Mouse (Mus musculus): ENCODE measurements around the gene Oprd1. TPM values are rescaled to one million over a fixed set of nuclear protein-coding genes. Genes with fewer than 3 reads are reported as not detected.

Gene Oprd1
- polyA plus RNA-seq, 1 experiment from 2014 or later: 0.30 TPM

DNA sequence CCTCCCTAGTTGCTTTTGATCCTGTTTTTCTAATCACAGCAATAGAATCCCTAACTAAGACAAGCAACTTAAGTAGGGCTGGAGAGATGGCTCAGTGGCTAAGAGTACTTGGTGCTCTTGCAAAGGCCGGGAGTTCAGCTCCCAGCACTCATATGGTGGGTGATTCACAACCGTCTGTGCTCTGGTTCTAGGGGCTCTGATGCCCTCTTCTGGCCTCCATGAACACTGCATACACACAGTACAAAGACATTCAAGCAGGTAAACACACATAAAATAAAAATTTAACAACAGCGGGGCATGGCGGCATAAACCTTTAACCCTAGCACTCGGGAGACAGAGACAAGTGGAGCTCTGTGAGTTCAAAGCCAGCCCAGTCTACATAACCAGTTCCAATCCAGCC, 1.9 kb upstream of the Oprd1 start:
- Histone ChIP-seq H3K36me3 (ENCODE audit: control insufficient read depth, insufficient read depth, low read length) (no peaks in the 10 kb centered on the region), H3K4me3 (replicated peaks; ENCODE audit: low read length) (no peak overlapping the region), H3K27ac (ENCODE audit: low read length) (no peak overlapping the region), H3K9me3 (replicated peaks; ENCODE audit: control insufficient read depth, low read length) (no peaks in the 10 kb centered on the region), H3K4me1 (ENCODE audit: control insufficient read depth, insufficient read depth, low read length) (no peaks in the 10 kb centered on the region), H3K9ac (ENCODE audit: low read length) (no peak overlapping the region), H3K27me3 (ENCODE audit: control insufficient read depth, insufficient read depth, low read length) (peaks cover 39% of the 10 kb centered on the region), H3K4me2 (ENCODE audit: low read depth, low read length) (no peak overlapping the region)
- no peak for ATAC-seq (ENCODE audit: insufficient read depth, low FRiP score)
- WGBS: 82% methylated on average over 5 of the region's 5 CpGs

DNA sequence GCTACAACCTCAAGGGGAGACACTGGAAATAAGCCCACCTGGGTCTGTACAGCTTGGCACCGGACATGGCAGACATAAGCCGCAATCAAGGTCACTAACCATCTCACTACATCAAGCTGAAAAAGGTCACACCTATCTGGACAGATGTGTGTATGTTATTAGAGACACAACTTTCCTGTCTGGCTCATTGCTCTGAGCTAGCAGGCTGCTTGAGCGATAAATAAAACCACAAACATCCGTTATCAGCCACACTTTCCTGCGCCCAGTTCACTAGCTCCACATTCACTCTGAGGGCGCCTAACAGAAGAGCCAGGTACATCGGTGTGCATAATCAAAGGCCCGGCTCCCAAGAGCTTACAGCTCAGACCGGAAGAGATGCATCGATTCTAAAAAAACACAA, 806 bp upstream of the Oprd1 start:
- Histone ChIP-seq H3K27me3 (ENCODE audit: control insufficient read depth, insufficient read depth, low read length) (peaks cover 39% of the 10 kb centered on the region), H3K4me2 (ENCODE audit: low read depth, low read length) (peak overlapping the region; percentile 80; the same call in 1 of the 2 replicates), H3K4me1 (ENCODE audit: control insufficient read depth, insufficient read depth, low read length) (no peaks in the 10 kb centered on the region), H3K9me3 (replicated peaks; ENCODE audit: control insufficient read depth, low read length) (no peaks in the 10 kb centered on the region), H3K27ac (ENCODE audit: low read length) (no peak overlapping the region), H3K4me3 (replicated peaks; ENCODE audit: low read length) (no peak overlapping the region), H3K36me3 (ENCODE audit: control insufficient read depth, insufficient read depth, low read length) (no peaks in the 10 kb centered on the region), H3K9ac (ENCODE audit: low read length) (no peak overlapping the region)
- no peak for ATAC-seq (ENCODE audit: insufficient read depth, low FRiP score)
- 32% methylated on average over 10 of the region's 10 CpGs for WGBS

DNA sequence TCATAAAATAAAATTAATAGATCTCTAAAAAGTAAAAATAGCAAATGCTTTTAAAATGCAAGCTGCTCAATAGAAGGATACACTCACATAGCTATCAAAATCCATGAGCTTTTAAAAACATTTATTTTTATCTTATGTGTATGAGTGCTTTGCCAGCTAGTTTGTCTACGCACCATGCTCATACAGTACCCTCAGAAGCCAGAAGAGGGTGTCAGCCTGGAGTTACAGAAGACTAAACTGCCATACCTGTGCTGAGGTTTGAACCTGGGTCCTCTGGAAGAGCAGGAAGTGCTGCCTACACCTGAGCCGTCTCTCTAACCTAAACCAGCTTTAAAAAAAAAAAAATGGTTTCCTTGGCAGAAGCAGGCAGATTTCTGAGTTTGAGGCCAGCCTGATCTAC, 5.6 kb downstream of the Oprd1 start:
- no peak overlapping the region for H3K27ac ChIP-seq (ENCODE audit: low read length)
- H3K27me3 ChIP-seq (ENCODE audit: control insufficient read depth, insufficient read depth, low read length): peaks cover 14% of the 10 kb centered on the region; the same call in 1 of the 2 replicates
- no peaks in the 10 kb centered on the region for H3K9me3 ChIP-seq (replicated peaks; ENCODE audit: control insufficient read depth, low read length)
- no peak overlapping the region for H3K4me3 ChIP-seq (replicated peaks; ENCODE audit: low read length)
- H3K36me3 ChIP-seq (ENCODE audit: control insufficient read depth, insufficient read depth, low read length): no peaks in the 10 kb centered on the region
- H3K4me2 ChIP-seq (ENCODE audit: low read depth, low read length): no peak overlapping the region
- no peak overlapping the region for H3K9ac ChIP-seq (ENCODE audit: low read length)
- no peak for ATAC-seq (ENCODE audit: insufficient read depth, low FRiP score)
- H3K4me1 ChIP-seq (ENCODE audit: control insufficient read depth, insufficient read depth, low read length): no peaks in the 10 kb centered on the region
- 88% methylated on average over 2 of the region's 2 CpGs for WGBS

- H3K9ac ChIP-seq (ENCODE audit: low read length): no peak overlapping the region
- H3K4me2 ChIP-seq (ENCODE audit: low read depth, low read length): no peak overlapping the region
- no peaks in the 10 kb centered on the region for H3K4me1 ChIP-seq (ENCODE audit: control insufficient read depth, insufficient read depth, low read length)
- no peak overlapping the region for H3K4me3 ChIP-seq (replicated peaks; ENCODE audit: low read length)
- H3K9me3 ChIP-seq (replicated peaks; ENCODE audit: control insufficient read depth, low read length): no peaks in the 10 kb centered on the region
- no peak for ATAC-seq (ENCODE audit: insufficient read depth, low FRiP score)
- H3K36me3 ChIP-seq (ENCODE audit: control insufficient read depth, insufficient read depth, low read length): no peaks in the 10 kb centered on the region
- WGBS: 78% methylated on average over 7 of the region's 7 CpGs
- no peaks in the 10 kb centered on the region for H3K27me3 ChIP-seq (ENCODE audit: control insufficient read depth, insufficient read depth, low read length)
- no peak overlapping the region for H3K27ac ChIP-seq (ENCODE audit: low read length)
Observed at GRCm38 (mm10) chr4:132137013-132137412, 7.3 kb downstream of the Oprd1 start.

- H3K9ac ChIP-seq (ENCODE audit: low read length): no peak overlapping the region
- no peak overlapping the region for H3K4me3 ChIP-seq (replicated peaks; ENCODE audit: low read length)
- H3K9me3 ChIP-seq (replicated peaks; ENCODE audit: control insufficient read depth, low read length): no peaks in the 10 kb centered on the region
- H3K4me1 ChIP-seq (ENCODE audit: control insufficient read depth, insufficient read depth, low read length): no peaks in the 10 kb centered on the region
- no peak overlapping the region for H3K4me2 ChIP-seq (ENCODE audit: low read depth, low read length)
- H3K27me3 ChIP-seq (ENCODE audit: control insufficient read depth, insufficient read depth, low read length): no peaks in the 10 kb centered on the region
- H3K36me3 ChIP-seq (ENCODE audit: control insufficient read depth, insufficient read depth, low read length): no peaks in the 10 kb centered on the region
- 64% methylated on average over 16 of the region's 16 CpGs for WGBS
- ATAC-seq (ENCODE audit: insufficient read depth, low FRiP score): no peak
- no peak overlapping the region for H3K27ac ChIP-seq (ENCODE audit: low read length)
Observed at GRCm38 (mm10) chr4:132133920-132134319, 10.4 kb downstream of the Oprd1 start.

GRCm38 (mm10) chr4:132133381-132133780, 10.9 kb downstream of the Oprd1 start:
- Histone ChIP-seq H3K4me3 (replicated peaks; ENCODE audit: low read length) (no peak overlapping the region), H3K9me3 (replicated peaks; ENCODE audit: control insufficient read depth, low read length) (no peaks in the 10 kb centered on the region), H3K27ac (ENCODE audit: low read length) (no peak overlapping the region), H3K36me3 (ENCODE audit: control insufficient read depth, insufficient read depth, low read length) (no peaks in the 10 kb centered on the region), H3K9ac (ENCODE audit: low read length) (no peak overlapping the region), H3K4me1 (ENCODE audit: control insufficient read depth, insufficient read depth, low read length) (no peaks in the 10 kb centered on the region), H3K4me2 (ENCODE audit: low read depth, low read length) (no peak overlapping the region), H3K27me3 (ENCODE audit: control insufficient read depth, insufficient read depth, low read length) (no peaks in the 10 kb centered on the region)
- WGBS: 90% methylated on average over 5 of the region's 5 CpGs
- no peak for ATAC-seq (ENCODE audit: insufficient read depth, low FRiP score)

GRCm38 (mm10) chr4:132132297-132132696, 12.0 kb downstream of the Oprd1 start:
- H3K27ac ChIP-seq (ENCODE audit: low read length): no peak overlapping the region
- no peak overlapping the region for H3K4me3 ChIP-seq (replicated peaks; ENCODE audit: low read length)
- no peak overlapping the region for H3K9ac ChIP-seq (ENCODE audit: low read length)
- H3K27me3 ChIP-seq (ENCODE audit: control insufficient read depth, insufficient read depth, low read length): no peaks in the 10 kb centered on the region
- ATAC-seq (ENCODE audit: insufficient read depth, low FRiP score): peak; percentile 33; the same call in 1 of the 2 replicates
- H3K36me3 ChIP-seq (ENCODE audit: control insufficient read depth, insufficient read depth, low read length): no peaks in the 10 kb centered on the region
- H3K4me2 ChIP-seq (ENCODE audit: low read depth, low read length): no peak overlapping the region
- 66% methylated on average over 7 of the region's 7 CpGs for WGBS
- no peaks in the 10 kb centered on the region for H3K9me3 ChIP-seq (replicated peaks; ENCODE audit: control insufficient read depth, low read length)
- H3K4me1 ChIP-seq (ENCODE audit: control insufficient read depth, insufficient read depth, low read length): no peaks in the 10 kb centered on the region

- ATAC-seq (ENCODE audit: insufficient read depth, low FRiP score): no peak
- WGBS: 90% methylated on average over 7 of the region's 7 CpGs
- no peak overlapping the region for H3K4me3 ChIP-seq (replicated peaks; ENCODE audit: low read length)
- H3K36me3 ChIP-seq (ENCODE audit: control insufficient read depth, insufficient read depth, low read length): no peaks in the 10 kb centered on the region
- H3K9ac ChIP-seq (ENCODE audit: low read length): no peak overlapping the region
- H3K4me2 ChIP-seq (ENCODE audit: low read depth, low read length): no peak overlapping the region
- no peaks in the 10 kb centered on the region for H3K9me3 ChIP-seq (replicated peaks; ENCODE audit: control insufficient read depth, low read length)
- H3K27me3 ChIP-seq (ENCODE audit: control insufficient read depth, insufficient read depth, low read length): no peaks in the 10 kb centered on the region
- no peak overlapping the region for H3K27ac ChIP-seq (ENCODE audit: low read length)
- no peaks in the 10 kb centered on the region for H3K4me1 ChIP-seq (ENCODE audit: control insufficient read depth, insufficient read depth, low read length)
Observed at GRCm38 (mm10) chr4:132131790-132132189, 12.5 kb downstream of the Oprd1 start.

DNA sequence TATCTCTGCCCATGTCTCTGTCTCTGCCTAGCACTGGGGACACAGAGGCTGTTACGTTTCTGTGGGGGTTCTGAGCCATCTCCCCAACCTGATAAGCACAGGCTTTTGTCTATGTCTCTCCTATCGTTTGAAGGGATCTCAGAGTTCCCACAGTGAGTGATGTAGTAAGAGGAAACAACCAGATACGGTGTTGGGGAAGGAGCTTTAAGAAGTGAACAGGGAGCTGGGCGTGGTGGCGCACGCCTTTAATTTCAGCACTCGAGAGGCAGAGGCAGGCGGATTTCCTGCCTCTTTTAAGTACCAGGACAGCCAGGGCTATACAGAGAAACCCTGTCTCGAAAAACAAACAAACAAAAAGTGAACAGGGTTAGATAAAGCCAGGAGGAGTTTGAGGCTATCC, 13.2 kb downstream of the Oprd1 start:
- Histone ChIP-seq H3K4me3 (replicated peaks; ENCODE audit: low read length) (no peak overlapping the region), H3K27ac (ENCODE audit: low read length) (no peak overlapping the region), H3K36me3 (ENCODE audit: control insufficient read depth, insufficient read depth, low read length) (no peaks in the 10 kb centered on the region), H3K9ac (ENCODE audit: low read length) (no peak overlapping the region), H3K4me1 (ENCODE audit: control insufficient read depth, insufficient read depth, low read length) (no peaks in the 10 kb centered on the region), H3K4me2 (ENCODE audit: low read depth, low read length) (no peak overlapping the region), H3K9me3 (replicated peaks; ENCODE audit: control insufficient read depth, low read length) (no peaks in the 10 kb centered on the region), H3K27me3 (ENCODE audit: control insufficient read depth, insufficient read depth, low read length) (no peaks in the 10 kb centered on the region)
- 86% methylated on average over 9 of the region's 9 CpGs for WGBS
- ATAC-seq (ENCODE audit: insufficient read depth, low FRiP score): no peak

DNA sequence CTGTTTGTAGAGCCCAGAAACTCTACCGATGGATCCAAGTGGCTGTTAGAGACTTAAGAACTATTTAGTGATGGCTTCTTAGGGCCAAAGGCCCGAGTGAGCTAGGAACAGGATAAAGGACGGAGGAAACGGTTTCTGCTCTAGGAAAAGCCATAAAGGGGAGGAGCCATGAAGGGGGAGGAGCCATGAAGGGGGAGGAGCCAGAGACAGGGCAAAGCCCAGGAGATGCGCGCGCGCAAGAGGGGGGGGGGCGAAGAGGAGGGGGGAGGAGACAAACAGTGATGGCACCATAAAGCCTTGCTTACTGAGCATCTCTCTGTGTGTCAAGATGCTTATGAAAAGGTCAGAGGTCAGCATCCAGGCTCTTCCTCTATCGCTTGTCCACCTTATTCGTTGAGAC, 13.6 kb downstream of the Oprd1 start:
- Histone ChIP-seq H3K27ac (ENCODE audit: low read length) (no peak overlapping the region), H3K4me2 (ENCODE audit: low read depth, low read length) (no peak overlapping the region), H3K9ac (ENCODE audit: low read length) (no peak overlapping the region), H3K4me3 (replicated peaks; ENCODE audit: low read length) (no peak overlapping the region), H3K36me3 (ENCODE audit: control insufficient read depth, insufficient read depth, low read length) (no peaks in the 10 kb centered on the region), H3K9me3 (replicated peaks; ENCODE audit: control insufficient read depth, low read length) (no peaks in the 10 kb centered on the region), H3K4me1 (ENCODE audit: control insufficient read depth, insufficient read depth, low read length) (no peaks in the 10 kb centered on the region), H3K27me3 (ENCODE audit: control insufficient read depth, insufficient read depth, low read length) (no peaks in the 10 kb centered on the region)
- 72% methylated on average over 11 of the region's 11 CpGs for WGBS
- no peak for ATAC-seq (ENCODE audit: insufficient read depth, low FRiP score)

All from stomach, embryonic 16.5 days (tissue).